11 mouse cellular contexts compared by ENCODE assay signal in the genomic region with DNA sequence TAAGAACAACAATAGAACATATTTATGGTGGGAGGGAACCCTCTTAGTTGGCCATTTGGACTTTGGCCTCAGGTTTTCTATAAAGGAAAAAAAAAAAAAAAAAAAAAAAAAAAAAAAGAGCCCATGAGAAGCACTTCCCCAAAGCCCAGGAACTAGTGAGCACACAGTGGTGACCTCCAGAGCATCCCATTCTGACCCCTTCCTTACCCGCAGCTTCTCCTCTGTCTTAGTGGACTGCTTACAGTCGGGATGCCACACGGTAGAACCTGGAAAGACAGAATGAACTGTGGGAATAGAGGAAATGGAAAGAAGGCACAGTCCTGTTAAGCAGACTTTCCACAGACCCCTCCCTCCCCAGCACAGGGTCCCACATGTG.
DNase-seq lines count a peak whose midpoint lies in the region; ATAC-seq and TF ChIP-seq lines count a peak whose summit lies in the region.
"Had no signal": no experiment of that assay in that cellular context is flagged by ENCODE, and none has a peak within 500 bp of the region (broad histone marks: within the 10 kb centered on the region; RNA-seq: fewer than 3 reads in every experiment).

No protein-coding gene starts in this region.

- H3K36me3 ChIP-seq in embryonic facial prominence, embryonic 13.5 days = no peaks in the 10 kb centered on the region
- no peaks in the 10 kb centered on the region for H3K36me3 ChIP-seq in embryonic facial prominence, embryonic 10.5 days (replicated peaks)
- no peaks in the 10 kb centered on the region for H3K36me3 ChIP-seq in hindbrain, postnatal 0 days (ENCODE audit: insufficient read depth, low read length)
- H3K36me3 ChIP-seq in hindbrain, embryonic 11.5 days (ENCODE audit: control insufficient read depth, insufficient read depth, low read length) = no peaks in the 10 kb centered on the region
- H3K36me3 ChIP-seq in testis, adult 2 months (ENCODE audit: control insufficient read depth, insufficient read depth, low read length) = no peaks in the 10 kb centered on the region
- H3K36me3 ChIP-seq: midbrain, embryonic 12.5 days had no signal

- H3K27me3 ChIP-seq in embryonic facial prominence, embryonic 13.5 days = no peaks in the 10 kb centered on the region
- 0 out of 2 replicates have a peak, but pooled peaks cover 3% of the 10 kb centered on the region for H3K27me3 ChIP-seq in embryonic facial prominence, embryonic 10.5 days (replicated peaks; ENCODE audit: low read depth, poor library complexity, severe bottlenecking)
- no peaks in the 10 kb centered on the region for H3K27me3 ChIP-seq in hindbrain, postnatal 0 days (ENCODE audit: insufficient read depth, low read length)
- H3K27me3 ChIP-seq in hindbrain, embryonic 11.5 days (ENCODE audit: control insufficient read depth, insufficient read depth, low read length) = no peaks in the 10 kb centered on the region
- no peaks in the 10 kb centered on the region for H3K27me3 ChIP-seq in testis, adult 2 months (ENCODE audit: control insufficient read depth, insufficient read depth, low read length)
- H3K27me3 ChIP-seq: midbrain, embryonic 12.5 days had no signal

- H3K4me1 ChIP-seq in embryonic facial prominence, embryonic 13.5 days = peaks cover 65% of the 10 kb centered on the region
- H3K4me1 ChIP-seq in embryonic facial prominence, embryonic 10.5 days = peaks cover 75% of the 10 kb centered on the region
- peaks cover 14% of the 10 kb centered on the region; the same call in 1 of the 2 replicates for H3K4me1 ChIP-seq in hindbrain, postnatal 0 days (ENCODE audit: insufficient read depth, low read length)
- H3K4me1 ChIP-seq in hindbrain, embryonic 11.5 days (replicated peaks; ENCODE audit: control insufficient read depth, insufficient read depth, low read length) = 0 out of 2 replicates have a peak, but pooled peaks cover 6% of the 10 kb centered on the region
- no peaks in the 10 kb centered on the region for H3K4me1 ChIP-seq in testis, adult 2 months (ENCODE audit: control insufficient read depth, insufficient read depth, low read length)

- TF ChIP-seq POLR2A in testis, adult 2 months (IDR thresholded peaks at IDR 0.05; ENCODE audit: control insufficient read depth, low read depth, low read length) = no peak

- TF ChIP-seq CTCF in hindbrain, postnatal 0 days (IDR thresholded peaks at IDR 0.05; ENCODE audit: low read depth) = no peak
- no peak for TF ChIP-seq CTCF in testis, adult 2 months (IDR thresholded peaks at IDR 0.05; ENCODE audit: control insufficient read depth, insufficient read depth, insufficient replicate concordance, low read depth, low read length)

- no peak overlapping the region for H3K9ac ChIP-seq in embryonic facial prominence, embryonic 13.5 days
- no peak overlapping the region for H3K9ac ChIP-seq in hindbrain, postnatal 0 days (replicated peaks; ENCODE audit: low read length)
- no peak overlapping the region for H3K9ac ChIP-seq in hindbrain, embryonic 11.5 days (ENCODE audit: low read depth, low read length)
- H3K9ac ChIP-seq: midbrain, embryonic 12.5 days had no signal

- no peak for DNase-seq in embryonic facial prominence, embryonic 10.5 days (ENCODE audit: low spot score)
- DNase-seq in hindbrain, postnatal 0 days (ENCODE audit: low spot score) = no peak
- DNase-seq in hindbrain, embryonic 11.5 days (ENCODE audit: low spot score) = no peak
- DNase-seq in testis, postnatal 14 days (ENCODE audit: low spot score) = no peak
- no peak for DNase-seq in adipocyte (ENCODE audit: low spot score)
- DNase-seq in frontal cortex, postnatal 10 days (ENCODE audit: low spot score in 2 of 2) = no peak
- DNase-seq: lung, adult 2 months; right cerebral cortex, postnatal 25 days had no signal

- no peak overlapping the region for H3K4me2 ChIP-seq in embryonic facial prominence, embryonic 13.5 days
- no peak overlapping the region for H3K4me2 ChIP-seq in hindbrain, postnatal 0 days (ENCODE audit: low read depth, low read length)
- no peak overlapping the region for H3K4me2 ChIP-seq in hindbrain, embryonic 11.5 days (replicated peaks; ENCODE audit: low read depth, low read length)
- H3K4me2 ChIP-seq: midbrain, embryonic 12.5 days had no signal

- peak overlapping the region; percentile 70; the same call in 1 of the 2 replicates for H3K27ac ChIP-seq in embryonic facial prominence, embryonic 13.5 days
- H3K27ac ChIP-seq in embryonic facial prominence, embryonic 10.5 days (replicated peaks) = no peak overlapping the region
- H3K27ac ChIP-seq in hindbrain, postnatal 0 days = peak overlapping the region; percentile 80; the same call in 1 of the 2 replicates
- no peak overlapping the region for H3K27ac ChIP-seq in hindbrain, embryonic 11.5 days (ENCODE audit: low read depth, low read length)
- H3K27ac ChIP-seq in testis, adult 2 months (ENCODE audit: control insufficient read depth, insufficient read depth, low read depth, low read length) = peak overlapping the region; percentile 49

- 75% methylated on average over 3 of the region's 3 CpGs for WGBS in embryonic facial prominence, embryonic 13.5 days
- 84% methylated on average over 3 of the region's 3 CpGs for WGBS in embryonic facial prominence, embryonic 10.5 days
- WGBS in hindbrain, postnatal 0 days = 81% methylated on average over 3 of the region's 3 CpGs
- WGBS in hindbrain, embryonic 11.5 days = 91% methylated on average over 3 of the region's 3 CpGs

- no peak for ATAC-seq in embryonic facial prominence, embryonic 13.5 days (ENCODE audit: insufficient number of reproducible peaks, insufficient read depth, low FRiP score, low TSS enrichment, low read depth)
- ATAC-seq in hindbrain, postnatal 0 days = no peak
- ATAC-seq in hindbrain, embryonic 11.5 days (ENCODE audit: low FRiP score) = no peak

- H3K9me3 ChIP-seq in embryonic facial prominence, embryonic 13.5 days = no peaks in the 10 kb centered on the region
- H3K9me3 ChIP-seq in embryonic facial prominence, embryonic 10.5 days = no peaks in the 10 kb centered on the region
- no peaks in the 10 kb centered on the region for H3K9me3 ChIP-seq in hindbrain, postnatal 0 days (ENCODE audit: low read length)
- H3K9me3 ChIP-seq in hindbrain, embryonic 11.5 days (ENCODE audit: control insufficient read depth, low read length) = no peaks in the 10 kb centered on the region
- H3K9me3 ChIP-seq: midbrain, embryonic 12.5 days had no signal

- no peak overlapping the region for H3K4me3 ChIP-seq in embryonic facial prominence, embryonic 13.5 days
- no peak overlapping the region for H3K4me3 ChIP-seq in embryonic facial prominence, embryonic 10.5 days
- no peak overlapping the region for H3K4me3 ChIP-seq in hindbrain, postnatal 0 days (ENCODE audit: low read length)
- H3K4me3 ChIP-seq in hindbrain, embryonic 11.5 days (ENCODE audit: low read depth, low read length) = no peak overlapping the region
- no peak overlapping the region for H3K4me3 ChIP-seq in testis, adult 2 months (ENCODE audit: control insufficient read depth, low read depth, low read length)
- H3K4me3 ChIP-seq: midbrain, embryonic 12.5 days had no signal

Comparison
In these comparisons a context has a peak if more than half of its experiments do, and no peak if none do; other contexts are left out.
1. H3K27ac ChIP-seq: peak in embryonic facial prominence, embryonic 13.5 days (single experiment), hindbrain, postnatal 0 days (single experiment) and testis, adult 2 months (single experiment); none in embryonic facial prominence, embryonic 10.5 days (single experiment) and hindbrain, embryonic 11.5 days (single experiment).